Mouse (Mus musculus): ENCODE data around the gene Ptpn5. TPM values are rescaled to one million over a fixed set of nuclear protein-coding genes. Genes with fewer than 3 reads are reported as not detected.

Ptpn5 gene
- polyA plus RNA-seq, 1 experiment, result 0.23 TPM

DNA sequence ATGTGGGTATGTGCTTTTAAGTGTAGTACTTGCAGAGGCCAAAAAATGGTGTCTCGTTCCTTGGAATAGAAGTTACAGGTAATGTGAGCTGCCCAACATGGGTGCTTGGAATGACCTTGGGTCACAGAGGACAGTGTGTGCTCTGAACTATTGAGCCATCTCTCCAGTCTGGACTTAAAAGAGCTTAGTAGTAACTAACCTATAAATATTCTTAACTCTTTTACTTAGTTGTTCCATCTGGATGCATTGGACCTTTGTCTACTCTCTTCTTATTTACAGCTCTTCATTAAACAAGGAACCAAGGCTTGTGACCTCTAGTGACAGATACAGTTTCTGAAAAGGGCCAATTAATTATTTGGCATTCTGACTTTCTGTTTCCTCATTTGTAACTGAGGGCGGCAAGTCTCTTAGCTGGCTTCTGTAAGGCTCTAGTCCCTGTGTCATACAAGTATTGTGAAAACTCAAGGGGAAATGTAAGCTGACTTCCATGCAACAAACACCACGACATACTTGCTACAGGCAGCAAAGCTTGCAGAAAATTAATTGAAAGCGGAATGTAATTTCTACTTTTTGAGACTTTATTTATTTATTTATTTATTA lies 98.6 kb downstream of the Ptpn5 start:
- Histone ChIP-seq H3K4me1 (ENCODE audit: control insufficient read depth, insufficient read depth, low read length) (no peaks in the 10 kb centered on the region), H3K4me3 (ENCODE audit: control insufficient read depth, low read depth, low read length) (no peak overlapping the region), H3K36me3 (ENCODE audit: control insufficient read depth, insufficient read depth, low read length) (no peaks in the 10 kb centered on the region), H3K27ac (ENCODE audit: control insufficient read depth, insufficient read depth, low read depth, low read length) (no peak overlapping the region), H3K27me3 (ENCODE audit: control insufficient read depth, insufficient read depth, low read length) (no peaks in the 10 kb centered on the region)
- no peak for TF ChIP-seq POLR2A (IDR thresholded peaks at IDR 0.05; ENCODE audit: control insufficient read depth, low read depth, low read length)
- no peak for TF ChIP-seq CTCF (IDR thresholded peaks at IDR 0.05; ENCODE audit: control insufficient read depth, insufficient read depth, insufficient replicate concordance, low read depth, low read length)

DNA sequence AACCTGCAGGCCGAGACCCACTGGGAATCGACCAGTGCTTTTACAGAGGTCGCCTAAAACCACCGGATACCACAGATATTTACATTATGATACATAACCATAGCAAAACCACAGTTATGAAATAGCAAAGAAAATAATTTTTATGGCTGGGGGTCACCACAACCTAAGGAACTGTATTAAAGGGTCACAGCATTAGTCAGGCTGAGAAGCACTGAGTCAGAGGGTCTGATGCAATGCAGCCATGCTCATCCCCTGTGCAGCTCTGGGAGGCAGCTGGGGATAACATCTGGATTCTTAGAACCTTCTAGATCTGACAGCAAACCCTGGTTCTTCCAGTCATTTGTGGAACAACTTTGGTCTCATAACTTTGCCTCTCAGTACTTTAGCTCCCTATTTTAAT lies 102.1 kb downstream of the Ptpn5 start:
- H3K27ac ChIP-seq (ENCODE audit: control insufficient read depth, insufficient read depth, low read depth, low read length), result no peak overlapping the region
- no peaks in the 10 kb centered on the region for H3K36me3 ChIP-seq (ENCODE audit: control insufficient read depth, insufficient read depth, low read length)
- no peaks in the 10 kb centered on the region for H3K27me3 ChIP-seq (ENCODE audit: control insufficient read depth, insufficient read depth, low read length)
- no peak overlapping the region for H3K4me3 ChIP-seq (ENCODE audit: control insufficient read depth, low read depth, low read length)
- no peak for TF ChIP-seq CTCF (IDR thresholded peaks at IDR 0.05; ENCODE audit: control insufficient read depth, insufficient read depth, insufficient replicate concordance, low read depth, low read length)
- TF ChIP-seq POLR2A (IDR thresholded peaks at IDR 0.05; ENCODE audit: control insufficient read depth, low read depth, low read length), result no peak
- no peaks in the 10 kb centered on the region for H3K4me1 ChIP-seq (ENCODE audit: control insufficient read depth, insufficient read depth, low read length)

DNA sequence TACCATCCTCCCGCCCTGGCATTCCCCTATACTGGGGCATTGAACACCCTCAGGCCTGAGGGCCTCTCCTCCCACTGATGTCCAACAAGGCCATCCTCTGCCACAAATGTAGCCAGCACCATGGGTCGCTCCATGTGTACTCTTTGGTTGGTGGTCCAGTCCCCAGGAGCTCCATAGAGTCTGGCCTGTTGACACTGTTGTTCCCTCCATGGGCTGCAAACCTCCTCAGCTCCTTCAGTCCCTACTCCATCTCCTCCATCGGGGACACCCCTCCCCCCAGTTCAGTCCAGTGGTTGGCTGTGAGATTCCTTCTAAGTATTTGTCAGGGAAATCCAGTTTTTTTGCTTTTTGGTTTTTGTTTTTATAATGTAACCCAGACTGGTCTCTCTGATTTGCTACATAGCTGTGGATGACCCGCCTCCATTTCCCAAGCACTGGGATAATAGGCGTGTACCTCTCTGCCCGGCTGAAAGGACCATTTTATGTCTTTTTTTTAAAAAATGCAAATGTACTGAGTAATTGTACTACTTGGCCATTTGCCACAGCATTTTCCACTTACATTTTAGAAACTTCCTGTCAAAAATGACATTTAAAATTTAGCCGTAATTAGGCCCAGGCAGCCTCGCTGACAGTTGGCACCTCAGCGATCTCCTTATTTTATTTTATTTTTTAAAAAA lies 102.8 kb downstream of the Ptpn5 start:
- TF ChIP-seq POLR2A (IDR thresholded peaks at IDR 0.05; ENCODE audit: control insufficient read depth, low read depth, low read length) (no peak), CTCF (IDR thresholded peaks at IDR 0.05; ENCODE audit: control insufficient read depth, insufficient read depth, insufficient replicate concordance, low read depth, low read length) (no peak)
- Histone ChIP-seq H3K36me3 (ENCODE audit: control insufficient read depth, insufficient read depth, low read length) (no peaks in the 10 kb centered on the region), H3K4me1 (ENCODE audit: control insufficient read depth, insufficient read depth, low read length) (no peaks in the 10 kb centered on the region), H3K27ac (ENCODE audit: control insufficient read depth, insufficient read depth, low read depth, low read length) (no peak overlapping the region), H3K4me3 (ENCODE audit: control insufficient read depth, low read depth, low read length) (no peak overlapping the region), H3K27me3 (ENCODE audit: control insufficient read depth, insufficient read depth, low read length) (no peaks in the 10 kb centered on the region)

Other genes starting within 250 kb of the Ptpn5 start
- gene Tsg101, start 213.7 kb downstream of the Ptpn5 start, polyA plus RNA-seq (2012; rRNA removed), result 38.3 and 45.7 TPM in 2 replicates
- gene Uevld, start 175.2 kb downstream of the Ptpn5 start, polyA plus RNA-seq (2012; rRNA removed), result 2.4 and 2.9 TPM in 2 replicates
- 1,349 and 1,518 TPM in 2 replicates for gene Gm9999, start 150.1 kb downstream of the Ptpn5 start, polyA plus RNA-seq (2012; rRNA removed)
- gene Spty2d1, start 125.3 kb downstream of the Ptpn5 start, polyA plus RNA-seq (2012; rRNA removed), result 3.3 and 3.4 TPM in 2 replicates
- gene Tmem86a, start 83.1 kb downstream of the Ptpn5 start, polyA plus RNA-seq (2012; rRNA removed), result 37.3 and 42.8 TPM in 2 replicates
- gene Mrgpra6, start 71.2 kb upstream of the Ptpn5 start, polyA plus RNA-seq (2012; rRNA removed), result not detected in 2 replicates
- gene Mrgpra9, start 119.2 kb upstream of the Ptpn5 start, polyA plus RNA-seq (2012; rRNA removed), result not detected in 2 replicates
- not detected in 2 replicates for gene Mrgpra1, start 220.6 kb upstream of the Ptpn5 start, polyA plus RNA-seq (2012; rRNA removed)

All from testis, adult 2 months (tissue).